Mouse (Mus musculus): ENCODE data around the gene Mpdz.

- no peak for TF ChIP-seq MAFK (IDR thresholded peaks at IDR 0.05; ENCODE audit: insufficient read depth, low read depth, low read length)
- TF ChIP-seq CHD2 (IDR thresholded peaks at IDR 0.05; ENCODE audit: low read depth, low read length), result no peak
- no peak for TF ChIP-seq HCFC1 (IDR thresholded peaks at IDR 0.05; ENCODE audit: borderline replicate concordance, insufficient read depth, low read length)
- no peak for TF ChIP-seq ZC3H11A (IDR thresholded peaks at IDR 0.05; ENCODE audit: borderline replicate concordance, low read depth, low read length)
These were observed 27.8 kb downstream of the Mpdz start for GRCm38 (mm10) chr4:81414684-81415323.

Data from ES-E14 (cell line).